ENCODE assay signal across 33 mouse cellular contexts in genomic region chr13:100797171-100797570, GRCm38 (mm10). TPM values are rescaled to one million over a fixed set of nuclear protein-coding genes. Genes with fewer than 3 reads are reported as not detected.
"Had no signal": no experiment of that assay in that cellular context is flagged by ENCODE, and none has a peak within 500 bp of the region (broad histone marks: within the 10 kb centered on the region; RNA-seq: fewer than 3 reads in every experiment).

No protein-coding gene starts in this region.

- DNase-seq: left cerebral cortex, postnatal 4 days; liver; liver, embryonic 13.5 days; liver, postnatal 0 days; lung, adult 18-20 months; lung, adult 2 months; lung, embryonic 14.5 days; lung, postnatal 10 days; lung, postnatal 14 days; lung, postnatal 36 days; lung, postnatal 4 days; midbrain, embryonic 14.5 days had no signal

- ATAC-seq: liver, embryonic 12.5 days; liver, postnatal 0 days; lung, postnatal 0 days; midbrain, embryonic 13.5 days; midbrain, embryonic 15.5 days; midbrain, embryonic 16.5 days had no signal

- H3K4me3 ChIP-seq: limb, embryonic 10.5 days; limb, embryonic 12.5 days; limb, embryonic 13.5 days; limb, embryonic 15.5 days; liver, embryonic 12.5 days; liver, embryonic 13.5 days; liver, embryonic 15.5 days; lung, embryonic 15.5 days; megakaryocyte, embryonic 14.5 days; midbrain, embryonic 10.5 days; midbrain, embryonic 12.5 days; midbrain, embryonic 13.5 days; midbrain, embryonic 15.5 days; myocyte; neural tube, embryonic 12.5 days had no signal

- H3K4me1 ChIP-seq: limb, embryonic 10.5 days; limb, embryonic 12.5 days; limb, embryonic 13.5 days; limb, embryonic 15.5 days; liver, embryonic 12.5 days; liver, embryonic 13.5 days; liver, embryonic 15.5 days; lung, embryonic 15.5 days; midbrain, embryonic 10.5 days; midbrain, embryonic 12.5 days; midbrain, embryonic 13.5 days; midbrain, embryonic 15.5 days; neural tube, embryonic 12.5 days had no signal

- H3K9me3 ChIP-seq: limb, embryonic 10.5 days; limb, embryonic 15.5 days; liver, embryonic 12.5 days; liver, embryonic 13.5 days; liver, embryonic 15.5 days; lung, embryonic 15.5 days; midbrain, embryonic 10.5 days; midbrain, embryonic 12.5 days; midbrain, embryonic 13.5 days; midbrain, embryonic 15.5 days; neural tube, embryonic 12.5 days had no signal

- H3K9ac ChIP-seq: limb, embryonic 12.5 days; limb, embryonic 13.5 days; limb, embryonic 15.5 days; liver, embryonic 12.5 days; liver, embryonic 13.5 days; liver, embryonic 14.5 days; liver, embryonic 15.5 days; liver, postnatal 0 days; lung, embryonic 14.5 days; lung, embryonic 15.5 days; midbrain, embryonic 12.5 days; midbrain, embryonic 13.5 days; midbrain, embryonic 15.5 days; neural tube, embryonic 12.5 days had no signal

- H3K4me2 ChIP-seq: limb, embryonic 12.5 days; limb, embryonic 13.5 days; limb, embryonic 15.5 days; liver, embryonic 11.5 days; liver, embryonic 12.5 days; liver, embryonic 13.5 days; liver, embryonic 15.5 days; lung, embryonic 14.5 days; lung, embryonic 15.5 days; midbrain, embryonic 11.5 days; midbrain, embryonic 12.5 days; midbrain, embryonic 13.5 days; midbrain, embryonic 15.5 days; neural tube, embryonic 12.5 days had no signal

- H3K27me3 ChIP-seq: limb, embryonic 12.5 days; limb, embryonic 13.5 days; limb, embryonic 15.5 days; liver, embryonic 12.5 days; liver, embryonic 13.5 days; liver, embryonic 15.5 days; lung, embryonic 15.5 days; megakaryocyte, embryonic 14.5 days; midbrain, embryonic 12.5 days; midbrain, embryonic 13.5 days; midbrain, embryonic 15.5 days; neural tube, embryonic 12.5 days had no signal

- H3K27ac ChIP-seq: limb, embryonic 10.5 days; limb, embryonic 12.5 days; limb, embryonic 15.5 days; liver, embryonic 12.5 days; liver, embryonic 13.5 days; liver, embryonic 14.5 days; liver, embryonic 15.5 days; lung, embryonic 15.5 days; macrophage; midbrain, embryonic 10.5 days; midbrain, embryonic 12.5 days; midbrain, embryonic 13.5 days; midbrain, embryonic 15.5 days; neural tube, embryonic 12.5 days had no signal

RNA-seq across cellular contexts. Expression of gene Cenph, which starts 21.5 kb away (rescaled TPM):
- total RNA-seq: liver, adult 2 months had no signal
